Mouse (Mus musculus): ENCODE measurements around the gene Nell1. TPM values are rescaled to one million over a fixed set of nuclear protein-coding genes. Genes with fewer than 3 reads are reported as not detected.

Gene Nell1
- polyA plus RNA-seq, 1 experiment from 2014 or later, result 3.2 TPM

DNA sequence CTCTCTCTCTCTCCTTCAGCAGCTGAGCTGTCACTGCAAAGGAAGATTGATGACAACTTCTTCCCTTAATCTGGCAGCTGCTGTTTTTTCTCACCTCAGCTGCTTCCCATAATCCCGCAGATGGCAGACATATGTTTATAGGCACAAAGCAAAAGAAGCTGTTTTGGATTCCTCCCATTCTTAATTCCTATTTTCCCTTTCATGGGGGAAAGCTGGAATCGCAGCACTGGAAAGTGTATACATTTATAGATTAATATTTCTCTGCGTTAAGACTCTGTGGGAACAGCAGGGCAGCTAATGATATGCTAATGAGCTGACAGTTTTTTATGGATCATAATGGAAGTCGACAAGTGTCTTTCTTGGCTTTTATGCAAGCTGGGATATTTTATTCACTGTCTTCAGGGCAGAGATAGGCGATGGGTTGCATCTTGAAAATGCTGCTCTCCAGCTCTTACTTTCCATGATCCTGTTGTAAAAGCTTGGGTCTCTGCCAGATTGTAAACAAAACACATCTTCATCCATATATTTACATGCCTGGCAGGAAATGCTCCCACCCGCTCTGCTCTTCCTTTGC lies 236.1 kb downstream of the Nell1 start:
- Histone ChIP-seq H3K4me1 (no peaks in the 10 kb centered on the region), H3K4me3 (no peak overlapping the region), H3K27ac (no peak overlapping the region), H3K36me3 (no peaks in the 10 kb centered on the region), H3K9ac (no peak overlapping the region), H3K9me3 (peaks cover 4% of the 10 kb centered on the region; the same call in 1 of the 2 replicates), H3K4me2 (replicated peaks) (no peak overlapping the region), H3K27me3 (no peaks in the 10 kb centered on the region)
- ATAC-seq (ENCODE audit: low FRiP score, low read depth), result no peak
- 35% methylated on average over 6 of the region's 6 CpGs for WGBS

DNA sequence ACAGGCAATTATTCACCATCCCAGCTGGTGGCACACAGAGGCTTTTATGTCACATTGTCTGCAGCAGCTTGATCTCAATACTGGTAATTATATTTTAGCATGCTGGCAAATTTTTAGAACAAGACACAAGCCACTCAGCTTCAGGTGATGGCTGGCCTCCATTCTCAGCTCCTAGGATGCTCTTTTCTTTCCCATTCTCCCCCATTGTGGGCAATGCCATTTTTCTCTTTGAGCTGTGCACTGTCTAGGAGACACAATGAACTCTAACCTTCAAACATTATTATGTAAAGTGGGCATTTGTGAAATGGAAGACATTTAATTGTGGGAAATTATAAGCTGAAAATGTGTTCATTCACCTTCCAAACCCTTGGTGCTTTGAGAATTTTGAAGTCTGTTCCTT lies 247.2 kb downstream of the Nell1 start:
- no peak overlapping the region for H3K9ac ChIP-seq
- H3K4me1 ChIP-seq, result no peaks in the 10 kb centered on the region
- no peak overlapping the region for H3K27ac ChIP-seq
- H3K4me3 ChIP-seq, result no peak overlapping the region
- no peak for ATAC-seq (ENCODE audit: low FRiP score, low read depth)
- no peaks in the 10 kb centered on the region for H3K36me3 ChIP-seq
- no peaks in the 10 kb centered on the region for H3K27me3 ChIP-seq
- H3K4me2 ChIP-seq (replicated peaks), result no peak overlapping the region
- no peaks in the 10 kb centered on the region for H3K9me3 ChIP-seq

GRCm38 (mm10) chr7:50226621-50227020 lies 252.0 kb downstream of the Nell1 start:
- Histone ChIP-seq H3K27me3 (no peaks in the 10 kb centered on the region), H3K9me3 (no peaks in the 10 kb centered on the region), H3K36me3 (no peaks in the 10 kb centered on the region), H3K27ac (no peak overlapping the region), H3K4me2 (replicated peaks) (no peak overlapping the region), H3K4me1 (no peaks in the 10 kb centered on the region), H3K4me3 (no peak overlapping the region), H3K9ac (no peak overlapping the region)
- WGBS, result 91% methylated on average over 2 of the region's 2 CpGs
- no peak for ATAC-seq (ENCODE audit: low FRiP score, low read depth)

DNA sequence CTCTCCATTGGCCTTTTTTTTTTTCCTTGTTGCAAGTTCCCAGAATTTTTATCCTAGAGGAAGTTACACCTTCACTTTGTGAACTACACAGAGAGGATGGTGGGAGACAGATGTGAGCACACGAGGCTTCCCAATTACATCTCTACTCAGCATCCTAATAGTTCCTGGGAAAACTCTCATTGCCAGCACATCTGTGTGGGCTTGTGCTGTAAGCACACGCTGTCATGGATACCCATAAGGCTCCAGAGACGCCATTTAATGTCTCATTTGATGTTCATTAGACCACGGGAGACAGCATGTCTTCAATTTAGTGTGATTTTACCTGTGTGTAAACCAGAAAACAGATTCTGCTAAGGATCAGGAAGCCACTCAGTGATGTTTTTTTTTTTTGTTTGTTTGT lies 253.6 kb downstream of the Nell1 start:
- Histone ChIP-seq H3K4me3 (no peak overlapping the region), H3K27ac (no peak overlapping the region), H3K4me1 (no peaks in the 10 kb centered on the region), H3K36me3 (no peaks in the 10 kb centered on the region), H3K9ac (no peak overlapping the region), H3K4me2 (replicated peaks) (no peak overlapping the region), H3K9me3 (no peaks in the 10 kb centered on the region), H3K27me3 (no peaks in the 10 kb centered on the region)
- ATAC-seq (ENCODE audit: low FRiP score, low read depth), result no peak
- WGBS, result 55% methylated on average over 4 of the region's 4 CpGs

- no peaks in the 10 kb centered on the region for H3K9me3 ChIP-seq
- no peak overlapping the region for H3K9ac ChIP-seq
- no peaks in the 10 kb centered on the region for H3K4me1 ChIP-seq
- no peaks in the 10 kb centered on the region for H3K36me3 ChIP-seq
- ATAC-seq (ENCODE audit: low FRiP score, low read depth), result no peak
- H3K4me3 ChIP-seq, result no peak overlapping the region
- H3K4me2 ChIP-seq (replicated peaks), result no peak overlapping the region
- WGBS, result 85% methylated on average over 4 of the region's 4 CpGs
- no peaks in the 10 kb centered on the region for H3K27me3 ChIP-seq
- H3K27ac ChIP-seq, result no peak overlapping the region
Observed at GRCm38 (mm10) chr7:50241213-50241612, 266.5 kb downstream of the Nell1 start.

- H3K4me2 ChIP-seq (replicated peaks), result no peak overlapping the region
- no peaks in the 10 kb centered on the region for H3K9me3 ChIP-seq
- no peak overlapping the region for H3K27ac ChIP-seq
- no peak overlapping the region for H3K4me3 ChIP-seq
- no peaks in the 10 kb centered on the region for H3K27me3 ChIP-seq
- no peak for ATAC-seq (ENCODE audit: low FRiP score, low read depth)
- 72% methylated on average over 5 of the region's 5 CpGs for WGBS
- H3K4me1 ChIP-seq, result no peaks in the 10 kb centered on the region
- H3K9ac ChIP-seq, result no peak overlapping the region
- H3K36me3 ChIP-seq, result no peaks in the 10 kb centered on the region
Observed at GRCm38 (mm10) chr7:50241634-50242273, 267.1 kb downstream of the Nell1 start.

DNA sequence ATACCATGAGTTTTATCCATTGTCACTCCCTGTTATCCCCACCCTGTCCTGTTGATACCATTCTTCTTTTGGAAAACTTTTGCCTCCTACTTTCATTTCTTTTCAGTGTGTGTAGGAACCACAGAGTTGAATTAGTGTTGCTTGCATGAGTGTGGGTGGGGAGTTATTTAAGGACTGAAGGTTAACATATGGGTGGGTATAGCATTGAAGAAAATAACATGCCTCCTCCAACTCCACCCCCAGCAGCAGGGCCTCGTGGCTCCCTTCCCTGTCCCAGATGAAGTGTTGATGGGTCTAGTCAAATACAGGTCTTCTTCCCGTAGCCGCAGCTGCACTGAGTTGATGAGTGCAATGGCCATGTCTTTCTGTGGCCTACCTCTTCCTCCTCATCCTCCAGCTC lies 278.5 kb downstream of the Nell1 start:
- ATAC-seq (ENCODE audit: low FRiP score, low read depth), result no peak
- H3K27ac ChIP-seq, result no peak overlapping the region
- no peaks in the 10 kb centered on the region for H3K36me3 ChIP-seq
- no peaks in the 10 kb centered on the region for H3K9me3 ChIP-seq
- no peak overlapping the region for H3K4me3 ChIP-seq
- 84% methylated on average over 3 of the region's 3 CpGs for WGBS
- no peaks in the 10 kb centered on the region for H3K27me3 ChIP-seq
- no peaks in the 10 kb centered on the region for H3K4me1 ChIP-seq
- H3K9ac ChIP-seq, result no peak overlapping the region
- H3K4me2 ChIP-seq (replicated peaks), result no peak overlapping the region

DNA sequence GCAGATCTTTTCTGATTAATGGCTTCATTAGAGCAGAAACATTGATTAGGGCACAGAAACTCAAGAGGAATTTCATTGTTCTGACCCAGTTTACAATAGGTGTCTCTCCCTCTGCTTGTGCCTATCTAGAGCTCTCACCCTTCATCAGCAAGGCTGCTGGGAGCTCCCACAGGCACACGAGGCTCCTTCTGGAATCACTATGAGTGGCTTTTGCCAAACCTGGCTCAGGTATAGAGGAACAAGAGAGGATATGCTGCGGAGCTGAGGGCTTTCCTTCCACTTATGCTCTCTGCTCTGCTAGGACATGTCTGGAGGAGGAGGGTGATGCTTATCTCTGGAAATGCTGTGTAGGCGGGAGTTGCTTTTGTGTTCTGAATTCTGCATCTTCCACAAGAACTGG lies 285.4 kb downstream of the Nell1 start:
- Histone ChIP-seq H3K4me1 (no peaks in the 10 kb centered on the region), H3K27ac (no peak overlapping the region), H3K9me3 (no peaks in the 10 kb centered on the region), H3K36me3 (no peaks in the 10 kb centered on the region), H3K27me3 (no peaks in the 10 kb centered on the region), H3K4me2 (replicated peaks) (no peak overlapping the region), H3K9ac (no peak overlapping the region), H3K4me3 (no peak overlapping the region)
- ATAC-seq (ENCODE audit: low FRiP score, low read depth), result no peak
- 75% methylated on average over 3 of the region's 3 CpGs for WGBS

GRCm38 (mm10) chr7:50295508-50295907 lies 320.8 kb downstream of the Nell1 start:
- no peak for ATAC-seq (ENCODE audit: low FRiP score, low read depth)
- no peak overlapping the region for H3K9ac ChIP-seq
- H3K27me3 ChIP-seq, result no peaks in the 10 kb centered on the region
- H3K27ac ChIP-seq, result no peak overlapping the region
- H3K9me3 ChIP-seq, result no peaks in the 10 kb centered on the region
- H3K4me3 ChIP-seq, result no peak overlapping the region
- no peaks in the 10 kb centered on the region for H3K36me3 ChIP-seq
- no peaks in the 10 kb centered on the region for H3K4me1 ChIP-seq
- H3K4me2 ChIP-seq (replicated peaks), result no peak overlapping the region
- WGBS, result 68% methylated on average over 3 of the region's 3 CpGs

GRCm38 (mm10) chr7:50338226-50338625 lies 363.6 kb downstream of the Nell1 start:
- Histone ChIP-seq H3K4me3 (no peak overlapping the region), H3K27ac (no peak overlapping the region), H3K4me1 (no peaks in the 10 kb centered on the region), H3K9ac (no peak overlapping the region), H3K27me3 (no peaks in the 10 kb centered on the region), H3K9me3 (no peaks in the 10 kb centered on the region), H3K36me3 (no peaks in the 10 kb centered on the region), H3K4me2 (replicated peaks) (no peak overlapping the region)
- WGBS, result 83% methylated on average over 5 of the region's 5 CpGs
- no peak for ATAC-seq (ENCODE audit: low FRiP score, low read depth)

DNA sequence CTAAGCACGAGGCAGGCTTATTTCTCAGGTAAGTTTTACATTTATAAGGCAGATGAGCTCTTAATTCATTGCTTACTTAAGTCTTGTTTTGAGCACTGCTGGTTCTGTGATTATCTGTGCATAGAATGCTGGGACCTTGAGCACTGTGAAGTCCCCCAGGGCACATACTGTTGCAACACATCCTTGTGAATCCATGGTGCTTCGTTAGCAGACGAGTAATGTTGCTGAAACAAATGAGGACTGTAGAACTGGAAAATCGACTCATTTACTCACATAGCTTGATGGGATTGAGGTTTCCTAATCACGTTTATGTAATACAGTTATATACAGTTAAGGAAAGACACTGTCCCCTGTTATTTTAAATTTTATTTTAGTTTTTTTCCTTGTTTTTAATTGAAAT lies 364.1 kb downstream of the Nell1 start:
- no peak overlapping the region for H3K4me2 ChIP-seq (replicated peaks)
- no peak for ATAC-seq (ENCODE audit: low FRiP score, low read depth)
- 62% methylated on average over 5 of the region's 5 CpGs for WGBS

GRCm38 (mm10) chr7:50351564-50351963 lies 376.9 kb downstream of the Nell1 start:
- H3K27ac ChIP-seq, result no peak overlapping the region
- no peaks in the 10 kb centered on the region for H3K4me1 ChIP-seq
- no peaks in the 10 kb centered on the region for H3K36me3 ChIP-seq
- no peak overlapping the region for H3K4me2 ChIP-seq (replicated peaks)
- H3K4me3 ChIP-seq, result no peak overlapping the region
- H3K9me3 ChIP-seq, result no peaks in the 10 kb centered on the region
- H3K27me3 ChIP-seq, result no peaks in the 10 kb centered on the region
- H3K9ac ChIP-seq, result no peak overlapping the region
- 62% methylated on average over 2 of the region's 2 CpGs for WGBS
- no peak for ATAC-seq (ENCODE audit: low FRiP score, low read depth)

More for the DNA sequence above, 364.1 kb downstream of the Nell1 start:
- H3K9ac ChIP-seq, result no peak overlapping the region
- no peaks in the 10 kb centered on the region for H3K27me3 ChIP-seq
- no peak overlapping the region for H3K4me3 ChIP-seq
- H3K4me1 ChIP-seq, result no peaks in the 10 kb centered on the region
- no peak overlapping the region for H3K27ac ChIP-seq
- no peaks in the 10 kb centered on the region for H3K9me3 ChIP-seq
- no peaks in the 10 kb centered on the region for H3K36me3 ChIP-seq

DNA sequence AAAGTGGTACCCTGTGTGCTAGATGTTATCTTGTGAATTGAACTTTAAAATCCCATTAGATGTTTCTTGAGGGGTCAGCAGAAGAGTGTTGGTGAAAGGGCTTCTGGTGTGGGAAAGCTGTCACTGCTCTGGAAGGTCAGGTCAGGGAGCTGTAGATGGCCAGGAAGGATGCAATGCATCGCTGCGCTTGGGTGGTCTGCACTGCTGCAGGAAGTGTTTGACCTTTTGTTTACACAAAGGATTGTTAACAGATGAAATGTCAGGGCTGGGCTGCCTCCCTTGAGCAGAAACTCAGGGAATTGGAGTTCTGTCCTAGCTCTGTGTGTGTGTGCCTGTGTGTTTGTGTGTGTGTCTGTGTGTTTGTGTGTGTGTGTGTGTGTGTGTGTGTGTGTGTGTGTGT lies 382.5 kb downstream of the Nell1 start:
- no peaks in the 10 kb centered on the region for H3K4me1 ChIP-seq
- H3K9ac ChIP-seq, result no peak overlapping the region
- ATAC-seq (ENCODE audit: low FRiP score, low read depth), result no peak
- H3K4me2 ChIP-seq (replicated peaks), result no peak overlapping the region
- 15% methylated on average over 2 of the region's 2 CpGs for WGBS
- no peaks in the 10 kb centered on the region for H3K9me3 ChIP-seq
- H3K27ac ChIP-seq, result no peak overlapping the region
- H3K4me3 ChIP-seq, result no peak overlapping the region
- no peaks in the 10 kb centered on the region for H3K36me3 ChIP-seq
- H3K27me3 ChIP-seq, result no peaks in the 10 kb centered on the region
